Mouse (Mus musculus): ENCODE results near the gene Galnt2. TPM values are rescaled to one million over a fixed set of nuclear protein-coding genes. Genes with fewer than 3 reads are reported as not detected.

The Galnt2 gene
- polyA plus RNA-seq, 1 experiment from 2014 or later: 44.0 TPM

DNA sequence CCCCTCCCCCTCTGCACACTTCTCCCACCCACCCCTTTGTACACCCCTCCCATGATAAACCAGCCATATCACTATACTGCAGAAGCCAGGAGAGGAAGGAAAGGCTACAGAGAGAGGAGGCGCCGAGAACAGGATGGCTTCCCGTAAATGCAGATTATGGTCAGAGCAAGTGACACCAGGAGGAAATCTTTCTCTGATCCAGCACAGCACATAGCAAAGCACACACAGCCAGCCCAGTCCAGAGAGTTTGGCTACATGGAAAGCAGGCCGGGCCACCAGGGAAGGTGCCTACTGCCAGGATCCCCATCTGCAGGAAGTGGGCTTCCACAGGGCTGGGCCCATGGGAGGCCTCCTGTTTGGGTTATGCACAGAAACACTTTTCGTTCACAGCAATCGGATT lies 63.2 kb downstream of the Galnt2 start:
- no peak for ATAC-seq
- H3K27ac ChIP-seq (ENCODE audit: low read depth, low read length): no peak overlapping the region
- WGBS: 60% methylated on average over 6 of the region's 6 CpGs
- no peaks in the 10 kb centered on the region for H3K27me3 ChIP-seq (replicated peaks; ENCODE audit: control insufficient read depth, insufficient read depth, low read length)
- no peak overlapping the region for H3K9ac ChIP-seq (ENCODE audit: low read depth, low read length)
- no peak overlapping the region for H3K4me3 ChIP-seq (ENCODE audit: low read depth, low read length)
- no peak for TF ChIP-seq CTCF (IDR thresholded peaks at IDR 0.05; ENCODE audit: low read depth)
- no peaks in the 10 kb centered on the region for H3K9me3 ChIP-seq (ENCODE audit: control insufficient read depth)
- H3K4me1 ChIP-seq (replicated peaks; ENCODE audit: control insufficient read depth, insufficient read depth, low read length): no peaks in the 10 kb centered on the region
- H3K4me2 ChIP-seq (replicated peaks; ENCODE audit: low read depth): no peak overlapping the region
- H3K36me3 ChIP-seq (ENCODE audit: control insufficient read depth, insufficient read depth): no peaks in the 10 kb centered on the region

DNA sequence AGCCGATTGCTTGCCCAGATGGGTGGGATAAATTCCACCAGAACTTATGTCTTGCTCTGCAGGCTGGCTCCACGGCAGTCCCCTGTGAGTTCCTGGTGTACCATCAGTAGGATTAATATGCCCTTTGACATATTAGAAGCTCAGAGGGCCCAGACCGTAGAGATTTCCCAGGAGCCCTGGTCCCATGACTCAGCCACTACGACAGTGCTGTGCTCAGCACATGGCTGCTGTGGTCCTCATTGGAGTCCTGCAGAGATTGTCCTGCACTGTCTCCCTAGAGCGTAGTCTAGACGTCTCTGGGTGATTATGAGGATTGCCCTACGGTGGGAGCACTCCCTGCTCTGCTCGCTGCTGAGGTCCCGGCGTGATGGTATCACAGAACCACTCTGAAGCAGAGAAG lies 63.7 kb downstream of the Galnt2 start:
- no peaks in the 10 kb centered on the region for H3K36me3 ChIP-seq (ENCODE audit: control insufficient read depth, insufficient read depth)
- H3K27ac ChIP-seq (ENCODE audit: low read depth, low read length): no peak overlapping the region
- H3K9ac ChIP-seq (ENCODE audit: low read depth, low read length): no peak overlapping the region
- no peak for ATAC-seq
- no peaks in the 10 kb centered on the region for H3K4me1 ChIP-seq (replicated peaks; ENCODE audit: control insufficient read depth, insufficient read depth, low read length)
- no peak for TF ChIP-seq CTCF (IDR thresholded peaks at IDR 0.05; ENCODE audit: low read depth)
- H3K27me3 ChIP-seq (replicated peaks; ENCODE audit: control insufficient read depth, insufficient read depth, low read length): no peaks in the 10 kb centered on the region
- H3K4me3 ChIP-seq (ENCODE audit: low read depth, low read length): no peak overlapping the region
- H3K4me2 ChIP-seq (replicated peaks; ENCODE audit: low read depth): no peak overlapping the region
- 66% methylated on average over 10 of the region's 10 CpGs for WGBS
- H3K9me3 ChIP-seq (ENCODE audit: control insufficient read depth): no peaks in the 10 kb centered on the region

DNA sequence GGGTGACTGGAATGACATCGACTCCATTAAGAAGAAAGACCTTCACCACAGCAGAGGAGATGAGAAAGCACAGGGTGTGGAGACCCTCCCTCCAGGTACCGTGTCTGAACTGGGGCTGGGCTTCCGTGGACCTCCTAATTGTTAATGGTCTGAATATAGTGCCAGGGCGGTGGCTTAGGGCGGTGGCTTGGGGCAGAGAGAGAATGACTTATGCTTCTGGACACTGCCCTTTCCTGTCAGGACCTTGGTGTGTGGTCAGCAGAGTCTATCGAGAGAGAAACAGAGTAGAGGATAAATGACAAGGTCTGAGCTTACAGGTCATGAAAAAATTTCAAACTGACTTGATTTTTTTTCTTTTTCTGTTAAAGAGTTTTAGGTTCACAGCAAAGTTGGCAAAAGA lies 64.2 kb downstream of the Galnt2 start:
- Histone ChIP-seq H3K4me1 (replicated peaks; ENCODE audit: control insufficient read depth, insufficient read depth, low read length) (no peaks in the 10 kb centered on the region), H3K4me3 (ENCODE audit: low read depth, low read length) (no peak overlapping the region), H3K27me3 (replicated peaks; ENCODE audit: control insufficient read depth, insufficient read depth, low read length) (no peaks in the 10 kb centered on the region), H3K27ac (ENCODE audit: low read depth, low read length) (no peak overlapping the region), H3K9ac (ENCODE audit: low read depth, low read length) (no peak overlapping the region), H3K36me3 (ENCODE audit: control insufficient read depth, insufficient read depth) (no peaks in the 10 kb centered on the region), H3K9me3 (ENCODE audit: control insufficient read depth) (no peaks in the 10 kb centered on the region), H3K4me2 (replicated peaks; ENCODE audit: low read depth) (no peak overlapping the region)
- ATAC-seq: no peak
- no peak for TF ChIP-seq CTCF (IDR thresholded peaks at IDR 0.05; ENCODE audit: low read depth)
- 84% methylated on average over 6 of the region's 6 CpGs for WGBS

DNA sequence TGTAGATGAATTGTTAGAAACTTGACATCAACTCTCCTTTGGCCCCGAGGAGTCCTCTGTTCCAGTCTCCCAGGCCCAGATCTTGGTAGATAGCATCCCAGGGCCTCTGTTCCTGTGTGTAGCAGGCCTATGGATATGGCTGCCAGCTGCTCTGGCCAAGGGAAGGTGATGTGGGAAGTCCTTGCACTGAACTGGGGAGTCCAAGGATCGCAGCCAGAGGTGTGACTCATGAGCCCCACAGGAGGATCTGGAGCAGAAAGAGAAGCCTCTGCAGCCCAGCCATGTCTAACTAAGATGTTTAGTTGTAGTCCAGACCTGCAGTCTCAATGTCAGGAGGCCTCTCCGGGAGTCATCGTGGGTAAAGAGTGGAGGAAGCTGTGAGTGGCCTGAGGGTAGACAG lies 70.3 kb downstream of the Galnt2 start:
- no peak for TF ChIP-seq CTCF (IDR thresholded peaks at IDR 0.05; ENCODE audit: low read depth)
- peaks cover 4% of the 10 kb centered on the region for H3K36me3 ChIP-seq (ENCODE audit: control insufficient read depth, insufficient read depth)
- H3K4me2 ChIP-seq (replicated peaks; ENCODE audit: low read depth): no peak overlapping the region
- no peak overlapping the region for H3K27ac ChIP-seq (ENCODE audit: low read depth, low read length)
- no peak for ATAC-seq
- 80% methylated on average over 4 of the region's 4 CpGs for WGBS
- H3K9ac ChIP-seq (ENCODE audit: low read depth, low read length): no peak overlapping the region
- H3K27me3 ChIP-seq (replicated peaks; ENCODE audit: control insufficient read depth, insufficient read depth, low read length): no peaks in the 10 kb centered on the region
- no peak overlapping the region for H3K4me3 ChIP-seq (ENCODE audit: low read depth, low read length)
- no peaks in the 10 kb centered on the region for H3K4me1 ChIP-seq (replicated peaks; ENCODE audit: control insufficient read depth, insufficient read depth, low read length)
- H3K9me3 ChIP-seq (ENCODE audit: control insufficient read depth): no peaks in the 10 kb centered on the region

DNA sequence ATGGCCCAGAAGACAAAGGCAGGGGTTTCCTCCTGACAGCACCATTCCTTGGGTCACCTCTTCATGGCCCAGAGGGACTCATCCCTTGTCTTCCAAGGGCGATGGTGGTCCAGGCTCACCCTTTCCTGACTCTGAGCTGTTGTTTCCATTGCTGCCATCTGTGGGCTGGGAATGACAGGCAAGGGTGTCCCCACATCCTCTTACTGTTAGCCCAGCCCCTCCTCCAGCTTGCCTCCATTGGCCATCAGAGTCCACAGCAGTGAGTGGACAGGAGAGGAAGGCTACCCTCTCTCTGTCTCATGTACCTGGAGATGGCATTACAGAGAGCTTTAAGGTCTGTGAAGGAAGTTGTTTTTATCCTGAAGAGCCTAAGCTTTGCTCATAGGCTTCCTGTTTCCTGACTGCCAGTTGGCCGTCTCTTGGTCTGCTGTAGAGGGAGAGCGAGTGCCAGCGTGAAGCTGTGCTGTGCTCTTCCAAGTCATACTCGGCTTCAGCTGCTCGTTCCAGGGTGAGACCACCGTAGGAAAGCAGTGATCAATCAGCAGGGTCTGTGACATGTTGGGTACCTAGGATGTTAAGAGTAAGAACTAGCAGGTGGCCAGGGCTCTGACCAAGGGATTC lies 70.9 kb downstream of the Galnt2 start:
- no peak overlapping the region for H3K4me2 ChIP-seq (replicated peaks; ENCODE audit: low read depth)
- H3K27ac ChIP-seq (ENCODE audit: low read depth, low read length): no peak overlapping the region
- H3K36me3 ChIP-seq (ENCODE audit: control insufficient read depth, insufficient read depth): peaks cover 4% of the 10 kb centered on the region
- no peak overlapping the region for H3K4me3 ChIP-seq (ENCODE audit: low read depth, low read length)
- no peak for ATAC-seq
- no peak overlapping the region for H3K9ac ChIP-seq (ENCODE audit: low read depth, low read length)
- no peaks in the 10 kb centered on the region for H3K27me3 ChIP-seq (replicated peaks; ENCODE audit: control insufficient read depth, insufficient read depth, low read length)
- no peaks in the 10 kb centered on the region for H3K4me1 ChIP-seq (replicated peaks; ENCODE audit: control insufficient read depth, insufficient read depth, low read length)
- WGBS: 78% methylated on average over 7 of the region's 7 CpGs
- no peaks in the 10 kb centered on the region for H3K9me3 ChIP-seq (ENCODE audit: control insufficient read depth)
- TF ChIP-seq CTCF (IDR thresholded peaks at IDR 0.05; ENCODE audit: low read depth): no peak

DNA sequence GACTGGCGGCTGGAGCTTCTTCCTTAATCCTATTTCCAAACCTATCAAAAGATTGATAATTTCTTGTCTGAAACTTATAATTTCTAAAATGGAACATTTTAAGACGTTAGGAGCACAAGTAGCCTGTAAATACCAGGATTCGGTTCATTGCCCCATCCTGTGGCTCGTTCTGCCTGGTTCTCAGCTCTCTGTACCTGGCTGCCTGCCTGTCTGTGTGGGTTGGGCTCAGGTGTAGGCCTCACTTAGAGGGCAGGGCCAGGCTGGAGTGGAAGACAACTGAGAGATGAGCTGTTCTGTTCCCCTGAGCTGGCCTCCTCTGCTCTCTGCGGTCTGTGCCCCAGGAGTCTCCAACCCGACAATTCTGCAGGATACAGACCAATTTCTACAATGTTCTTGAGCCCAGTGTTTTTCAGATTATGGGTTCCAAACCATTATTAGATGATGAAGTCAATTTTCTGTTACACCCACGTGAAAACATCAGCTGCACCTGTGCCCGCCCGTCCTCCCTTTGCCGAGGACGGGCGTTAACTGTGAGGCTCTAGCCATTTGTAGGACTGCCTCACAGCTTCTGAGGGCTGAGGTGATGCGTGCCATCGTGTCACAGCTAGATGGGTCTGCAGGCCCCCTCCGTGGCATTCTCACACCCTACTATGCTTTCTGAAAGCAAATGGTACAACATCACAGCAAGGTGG lies 72.2 kb downstream of the Galnt2 start:
- H3K4me3 ChIP-seq (ENCODE audit: low read depth, low read length): no peak overlapping the region
- H3K9ac ChIP-seq (ENCODE audit: low read depth, low read length): no peak overlapping the region
- H3K36me3 ChIP-seq (ENCODE audit: control insufficient read depth, insufficient read depth): peaks cover 8% of the 10 kb centered on the region
- 85% methylated on average over 15 of the region's 15 CpGs for WGBS
- no peak overlapping the region for H3K4me2 ChIP-seq (replicated peaks; ENCODE audit: low read depth)
- no peak for ATAC-seq
- no peak for TF ChIP-seq CTCF (IDR thresholded peaks at IDR 0.05; ENCODE audit: low read depth)
- no peak overlapping the region for H3K27ac ChIP-seq (ENCODE audit: low read depth, low read length)
- no peaks in the 10 kb centered on the region for H3K9me3 ChIP-seq (ENCODE audit: control insufficient read depth)
- no peaks in the 10 kb centered on the region for H3K27me3 ChIP-seq (replicated peaks; ENCODE audit: control insufficient read depth, insufficient read depth, low read length)
- no peaks in the 10 kb centered on the region for H3K4me1 ChIP-seq (replicated peaks; ENCODE audit: control insufficient read depth, insufficient read depth, low read length)
